Mouse (Mus musculus) neural tube, embryonic 13.5 days (tissue): ENCODE measurements around the gene Chchd3. TPM values are rescaled to one million over a fixed set of nuclear protein-coding genes. Genes with fewer than 3 reads are reported as not detected.

Experiments
- ATAC-seq: fragments of 200-750 bp; cut with Nextera tagmentation; 2 replicates; pipeline ENCODE4 v1.8.0; 2017; ENCODE audit warnings: low read depth, mild to moderate bottlenecking, moderate TSS enrichment, moderate library complexity
- H3K27ac ChIP-seq: fragments of 300-500 bp; sonication (generic); replicated peaks from 2 replicates; pipeline ENCODE4 v1.5.1; 2015; ENCODE audit warnings: moderate library complexity, mild to moderate bottlenecking, inconsistent platforms
- H3K27me3 ChIP-seq: fragments of 300-500 bp; sonication (generic); 2 replicates; pipeline ENCODE4 v1.6.1; 2015; ENCODE audit warnings: mild to moderate bottlenecking, inconsistent platforms
- H3K36me3 ChIP-seq: fragments of 300-500 bp; sonication (generic); 2 replicates; pipeline ENCODE4 v1.6.1; 2015; ENCODE audit warnings: mild to moderate bottlenecking, inconsistent platforms
- H3K4me1 ChIP-seq: fragments of 300-500 bp; sonication (generic); replicated peaks from 2 replicates; pipeline ENCODE4 v1.6.1; 2015; ENCODE audit warnings: inconsistent platforms
- H3K4me2 ChIP-seq: fragments of 300-500 bp; sonication (generic); 2 replicates; pipeline ENCODE4 v1.6.1; 2015; ENCODE audit warnings: inconsistent platforms, mild to moderate bottlenecking, moderate library complexity
- H3K4me3 ChIP-seq: fragments of 300-500 bp; sonication (generic); 2 replicates; pipeline ENCODE4 v1.5.1; 2015; ENCODE audit warnings: mild to moderate bottlenecking, inconsistent platforms
- H3K9ac ChIP-seq: fragments of 300-500 bp; sonication (generic); 2 replicates; pipeline ENCODE4 v1.6.1; 2015; ENCODE audit warnings: moderate library complexity, mild to moderate bottlenecking, inconsistent platforms
- H3K9me3 ChIP-seq: fragments of 300-500 bp; sonication (generic); 2 replicates; pipeline ENCODE4 v1.6.1; 2016; ENCODE audit warnings: inconsistent platforms
- WGBS: fragments of 180-500 bp; shearing (Covaris S2); methylation state at CpG from one replicate; pipeline ENCODE4 v1.1.7; 2015; 5-methylcytosine and 5-hydroxymethylcytosine counted together
- polyA plus RNA-seq: library from polyadenylated mRNA; unstranded; fragments of >200 nt; fragmentation: Nextera tagmentation; extraction: Ambion mirVana; gene quantifications from 2 replicates; pipeline ENCODE4 v1.2.1, GENCODE M21; 2015

Gene Chchd3
- polyA plus RNA-seq, 1 experiment from 2014 or later: 112 TPM

- Histone ChIP-seq H3K4me1 (peaks cover 13% of the 10 kb centered on the region), H3K27ac (peak overlapping the region; percentile 56; the same call in 1 of the 2 replicates), H3K9ac (no peak overlapping the region), H3K4me2 (no peak overlapping the region), H3K36me3 (0 out of 2 replicates have a peak, but pooled peaks cover 4% of the 10 kb centered on the region), H3K4me3 (no peak overlapping the region), H3K9me3 (no peaks in the 10 kb centered on the region), H3K27me3 (no peaks in the 10 kb centered on the region)
- 76% methylated on average over 7 of the region's 7 CpGs for WGBS
- ATAC-seq: no peak
These were observed 222.7 kb downstream of the Chchd3 start for GRCm38 (mm10) chr6:32837165-32837938.

GRCm38 (mm10) chr6:32823856-32824620 is 236.0 kb downstream of the Chchd3 start:
- peak overlapping the region; percentile 61; the same call in 1 of the 2 replicates for H3K27ac ChIP-seq
- no peak overlapping the region for H3K9ac ChIP-seq
- no peaks in the 10 kb centered on the region for H3K36me3 ChIP-seq
- WGBS: 79% methylated on average over 12 of the region's 12 CpGs
- no peak overlapping the region for H3K4me3 ChIP-seq
- no peaks in the 10 kb centered on the region for H3K27me3 ChIP-seq
- H3K4me1 ChIP-seq: peaks cover 18% of the 10 kb centered on the region
- H3K4me2 ChIP-seq: no peak overlapping the region
- no peaks in the 10 kb centered on the region for H3K9me3 ChIP-seq
- ATAC-seq: no peak

- H3K27ac ChIP-seq: peak overlapping the region; percentile 65
- H3K36me3 ChIP-seq: no peaks in the 10 kb centered on the region
- peaks cover 16% of the 10 kb centered on the region for H3K4me1 ChIP-seq
- H3K9ac ChIP-seq: no peak overlapping the region
- ATAC-seq: peak; percentile 47; the same call in 1 of the 2 replicates
- no peak overlapping the region for H3K4me2 ChIP-seq
- H3K27me3 ChIP-seq: no peaks in the 10 kb centered on the region
- H3K9me3 ChIP-seq: no peaks in the 10 kb centered on the region
- no peak overlapping the region for H3K4me3 ChIP-seq
- WGBS: 33% methylated on average over 4 of the region's 4 CpGs
These were observed 241.1 kb downstream of the Chchd3 start for GRCm38 (mm10) chr6:32818961-32819360.

- no peaks in the 10 kb centered on the region for H3K9me3 ChIP-seq
- WGBS: 89% methylated on average over 1 of the region's 1 CpGs
- no peak for ATAC-seq
- no peak overlapping the region for H3K4me2 ChIP-seq
- no peaks in the 10 kb centered on the region for H3K27me3 ChIP-seq
- no peak overlapping the region for H3K27ac ChIP-seq
- no peak overlapping the region for H3K9ac ChIP-seq
- H3K4me3 ChIP-seq: no peak overlapping the region
- peaks cover 15% of the 10 kb centered on the region; the same call in 1 of the 2 replicates for H3K4me1 ChIP-seq
- no peaks in the 10 kb centered on the region for H3K36me3 ChIP-seq
These were observed 251.3 kb downstream of the Chchd3 start for GRCm38 (mm10) chr6:32808796-32809195.

- Histone ChIP-seq H3K4me1 (peaks cover 15% of the 10 kb centered on the region; the same call in 1 of the 2 replicates), H3K36me3 (no peaks in the 10 kb centered on the region), H3K4me2 (no peak overlapping the region), H3K4me3 (no peak overlapping the region), H3K27me3 (no peaks in the 10 kb centered on the region), H3K9me3 (no peaks in the 10 kb centered on the region), H3K27ac (no peak overlapping the region), H3K9ac (no peak overlapping the region)
- no peak for ATAC-seq
- WGBS: 44% methylated on average over 4 of the region's 4 CpGs
These were observed 252.3 kb downstream of the Chchd3 start for GRCm38 (mm10) chr6:32807771-32808170.

GRCm38 (mm10) chr6:32803646-32804045 is 256.4 kb downstream of the Chchd3 start:
- no peak overlapping the region for H3K4me3 ChIP-seq
- no peaks in the 10 kb centered on the region for H3K9me3 ChIP-seq
- H3K4me1 ChIP-seq: peaks cover 15% of the 10 kb centered on the region; the same call in 1 of the 2 replicates
- no peak overlapping the region for H3K4me2 ChIP-seq
- H3K27ac ChIP-seq: no peak overlapping the region
- WGBS: 97% methylated on average over 4 of the region's 4 CpGs
- no peak overlapping the region for H3K9ac ChIP-seq
- 0 out of 2 replicates have a peak, but pooled peaks cover 6% of the 10 kb centered on the region for H3K36me3 ChIP-seq
- ATAC-seq: no peak
- H3K27me3 ChIP-seq: no peaks in the 10 kb centered on the region

- 0 out of 2 replicates have a peak, but pooled peaks cover 6% of the 10 kb centered on the region for H3K36me3 ChIP-seq
- H3K4me1 ChIP-seq: peaks cover 10% of the 10 kb centered on the region
- H3K27ac ChIP-seq: no peak overlapping the region
- no peak for ATAC-seq
- H3K4me3 ChIP-seq: no peak overlapping the region
- H3K4me2 ChIP-seq: no peak overlapping the region
- 98% methylated on average over 6 of the region's 6 CpGs for WGBS
- no peak overlapping the region for H3K9ac ChIP-seq
- H3K9me3 ChIP-seq: no peaks in the 10 kb centered on the region
- no peaks in the 10 kb centered on the region for H3K27me3 ChIP-seq
These were observed 258.3 kb downstream of the Chchd3 start for GRCm38 (mm10) chr6:32801776-32802175.

GRCm38 (mm10) chr6:32797525-32797924 is 262.5 kb downstream of the Chchd3 start:
- no peak overlapping the region for H3K4me3 ChIP-seq
- peaks cover 7% of the 10 kb centered on the region; the same call in 1 of the 2 replicates for H3K36me3 ChIP-seq
- no peak overlapping the region for H3K4me2 ChIP-seq
- H3K4me1 ChIP-seq: peaks cover 15% of the 10 kb centered on the region
- no peak overlapping the region for H3K27ac ChIP-seq
- ATAC-seq: no peak
- no peak overlapping the region for H3K9ac ChIP-seq
- WGBS: 15% methylated on average over 4 of the region's 4 CpGs
- H3K9me3 ChIP-seq: no peaks in the 10 kb centered on the region
- no peaks in the 10 kb centered on the region for H3K27me3 ChIP-seq

GRCm38 (mm10) chr6:32795653-32796500 is 264.2 kb downstream of the Chchd3 start:
- H3K27ac ChIP-seq: peak overlapping the region; percentile 14; the same call in 1 of the 2 replicates

GRCm38 (mm10) chr6:32793575-32793974 is 266.5 kb downstream of the Chchd3 start:
- Histone ChIP-seq H3K4me3 (no peak overlapping the region), H3K9ac (no peak overlapping the region), H3K4me2 (no peak overlapping the region), H3K36me3 (peaks cover 6% of the 10 kb centered on the region; the same call in 1 of the 2 replicates), H3K4me1 (peaks cover 15% of the 10 kb centered on the region), H3K9me3 (no peaks in the 10 kb centered on the region), H3K27ac (no peak overlapping the region), H3K27me3 (no peaks in the 10 kb centered on the region)
- ATAC-seq: no peak
- 88% methylated on average over 1 of the region's 1 CpGs for WGBS

More at GRCm38 (mm10) chr6:32795653-32796500, 264.2 kb downstream of the Chchd3 start:
- Histone ChIP-seq H3K4me2 (no peak overlapping the region), H3K36me3 (peaks cover 6% of the 10 kb centered on the region; the same call in 1 of the 2 replicates), H3K27me3 (no peaks in the 10 kb centered on the region), H3K4me3 (no peak overlapping the region), H3K4me1 (peaks cover 15% of the 10 kb centered on the region), H3K9ac (no peak overlapping the region), H3K9me3 (no peaks in the 10 kb centered on the region)
- WGBS: 53% methylated on average over 8 of the region's 8 CpGs
- peak; percentile 50 for ATAC-seq

- Histone ChIP-seq H3K9me3 (no peaks in the 10 kb centered on the region), H3K4me3 (no peak overlapping the region), H3K27ac (no peak overlapping the region), H3K4me2 (no peak overlapping the region), H3K27me3 (no peaks in the 10 kb centered on the region), H3K9ac (no peak overlapping the region), H3K36me3 (peaks cover 6% of the 10 kb centered on the region; the same call in 1 of the 2 replicates), H3K4me1 (peaks cover 15% of the 10 kb centered on the region)
- no peak for ATAC-seq
- WGBS: 98% methylated on average over 3 of the region's 3 CpGs
These were observed 266.9 kb downstream of the Chchd3 start for GRCm38 (mm10) chr6:32793163-32793562.
